Mouse (Mus musculus) limb, embryonic 13.5 days (tissue): ENCODE measurements around the gene P4ha2. TPM values are rescaled to one million over a fixed set of nuclear protein-coding genes. Genes with fewer than 3 reads are reported as not detected.

Source experiments
- ATAC-seq: fragments of 200-750 bp; cut with Nextera tagmentation; 2 replicates; pipeline ENCODE4 v1.8.0; 2017; ENCODE audit warnings: low read depth, moderate number of reproducible peaks, moderate TSS enrichment; ENCODE audit not compliant: low FRiP score
- H3K27ac ChIP-seq: fragments of 300-500 bp; sonication (generic); 2 replicates; pipeline ENCODE4 v1.5.1; 2015; ENCODE audit warnings: inconsistent platforms, mild to moderate bottlenecking, moderate library complexity
- H3K27me3 ChIP-seq: fragments of 300-500 bp; sonication (generic); 2 replicates; pipeline ENCODE4 v1.6.1; 2015; ENCODE audit warnings: mild to moderate bottlenecking, inconsistent platforms
- H3K36me3 ChIP-seq: fragments of 300-500 bp; sonication (generic); 2 replicates; pipeline ENCODE4 v1.6.1; 2015; ENCODE audit warnings: inconsistent platforms, mild to moderate bottlenecking, moderate library complexity
- H3K4me1 ChIP-seq: fragments of 300-500 bp; sonication (generic); 2 replicates; pipeline ENCODE4 v1.6.1; 2015; ENCODE audit warnings: inconsistent platforms
- H3K4me2 ChIP-seq: fragments of 300-500 bp; sonication (generic); replicated peaks from 2 replicates; pipeline ENCODE4 v1.6.1; 2015; ENCODE audit warnings: inconsistent platforms, mild to moderate bottlenecking, moderate library complexity
- H3K4me3 ChIP-seq: fragments of 300-500 bp; sonication (generic); 2 replicates; pipeline ENCODE4 v1.5.1; 2015; ENCODE audit warnings: moderate library complexity, mild to moderate bottlenecking, inconsistent platforms
- H3K9ac ChIP-seq: fragments of 300-500 bp; sonication (generic); 2 replicates; pipeline ENCODE4 v1.6.1; 2015; ENCODE audit warnings: mild to moderate bottlenecking, inconsistent platforms
- H3K9me3 ChIP-seq: fragments of 300-500 bp; sonication (generic); 2 replicates; pipeline ENCODE4 v1.6.1; 2016; ENCODE audit warnings: inconsistent platforms
- WGBS: fragments of 180-500 bp; shearing (Covaris S2); methylation state at CpG from one replicate; pipeline ENCODE4 v1.1.7; 2015; 5-methylcytosine and 5-hydroxymethylcytosine counted together
- polyA plus RNA-seq: library from polyadenylated mRNA; unstranded; fragments of >200 nt; fragmentation: Nextera tagmentation; extraction: Ambion mirVana; gene quantifications from 2 replicates; pipeline ENCODE4 v1.2.1, GENCODE M21; 2015

P4ha2 gene
- polyA plus RNA-seq, 1 experiment from 2014 or later, result 84.9 TPM

- Histone ChIP-seq H3K4me2 (peak overlapping the region; percentile 14), H3K27ac (peak overlapping the region; percentile 90), H3K9me3 (no peaks in the 10 kb centered on the region), H3K36me3 (peaks cover 32% of the 10 kb centered on the region), H3K4me1 (peaks cover 99% of the 10 kb centered on the region), H3K27me3 (no peaks in the 10 kb centered on the region), H3K9ac (0 out of 2 replicates have a peak overlapping the region, but pooled peaks have one; percentile 8), H3K4me3 (no peak overlapping the region)
- ATAC-seq, result no peak
- WGBS, result 54% methylated on average over 12 of the region's 12 CpGs
Measured at GRCm38 (mm10) chr11:54062086-54062752, 37.7 kb upstream of the P4ha2 start.

- Histone ChIP-seq H3K36me3 (peaks cover 32% of the 10 kb centered on the region), H3K4me2 (peak overlapping the region; percentile 14), H3K27ac (peak overlapping the region; percentile 90), H3K4me1 (peaks cover 99% of the 10 kb centered on the region), H3K9ac (0 out of 2 replicates have a peak overlapping the region, but pooled peaks have one; percentile 8), H3K4me3 (no peak overlapping the region), H3K9me3 (no peaks in the 10 kb centered on the region), H3K27me3 (no peaks in the 10 kb centered on the region)
- 55% methylated on average over 9 of the region's 9 CpGs for whole genome bisulfite sequencing
- ATAC-seq, result no peak
Measured at GRCm38 (mm10) chr11:54062753-54063471, 37.0 kb upstream of the P4ha2 start.

- Histone ChIP-seq H3K27ac (no peak overlapping the region), H3K27me3 (no peaks in the 10 kb centered on the region), H3K4me3 (no peak overlapping the region), H3K36me3 (peaks cover 32% of the 10 kb centered on the region), H3K4me1 (peaks cover 98% of the 10 kb centered on the region), H3K9ac (no peak overlapping the region), H3K4me2 (no peak overlapping the region), H3K9me3 (no peaks in the 10 kb centered on the region)
- no peak; the same call in 1 of the 2 replicates for ATAC-seq
- WGBS, result 70% methylated on average over 10 of the region's 10 CpGs
Measured at GRCm38 (mm10) chr11:54063472-54063775, 36.5 kb upstream of the P4ha2 start.

- Histone ChIP-seq H3K36me3 (peaks cover 28% of the 10 kb centered on the region), H3K4me1 (peaks cover 91% of the 10 kb centered on the region), H3K27me3 (no peaks in the 10 kb centered on the region), H3K27ac (no peak overlapping the region), H3K4me2 (no peak overlapping the region), H3K9me3 (no peaks in the 10 kb centered on the region), H3K9ac (no peak overlapping the region), H3K4me3 (no peak overlapping the region)
- no peak for ATAC-seq
- 83% methylated on average over 3 of the region's 3 CpGs for WGBS
Measured at GRCm38 (mm10) chr11:54064412-54064978, 35.4 kb upstream of the P4ha2 start.

GRCm38 (mm10) chr11:54065106-54065914, 34.6 kb upstream of the P4ha2 start:
- Histone ChIP-seq H3K27me3 (no peaks in the 10 kb centered on the region), H3K27ac (no peak overlapping the region), H3K9ac (no peak overlapping the region), H3K4me3 (no peak overlapping the region), H3K4me1 (peaks cover 89% of the 10 kb centered on the region), H3K36me3 (peaks cover 28% of the 10 kb centered on the region), H3K4me2 (0 out of 2 replicates have a peak overlapping the region, but pooled peaks have one; percentile 88), H3K9me3 (no peaks in the 10 kb centered on the region)
- no peak for ATAC-seq
- 88% methylated on average over 12 of the region's 12 CpGs for WGBS

- 91% methylated on average over 4 of the region's 4 CpGs for WGBS
- Histone ChIP-seq H3K9ac (no peak overlapping the region), H3K4me3 (no peak overlapping the region), H3K27ac (no peak overlapping the region), H3K4me1 (peaks cover 84% of the 10 kb centered on the region), H3K36me3 (peaks cover 28% of the 10 kb centered on the region), H3K27me3 (no peaks in the 10 kb centered on the region), H3K9me3 (no peaks in the 10 kb centered on the region), H3K4me2 (peak overlapping the region; percentile 88; the same call in 1 of the 2 replicates)
- ATAC-seq, result no peak
Measured at GRCm38 (mm10) chr11:54065915-54066178, 34.0 kb upstream of the P4ha2 start.

- ATAC-seq, result no peak
- Histone ChIP-seq H3K27ac (no peak overlapping the region), H3K9me3 (no peaks in the 10 kb centered on the region), H3K4me2 (peak overlapping the region; percentile 88), H3K4me1 (peaks cover 78% of the 10 kb centered on the region), H3K9ac (peak overlapping the region; percentile 90), H3K4me3 (peak overlapping the region; percentile 77), H3K36me3 (peaks cover 27% of the 10 kb centered on the region), H3K27me3 (no peaks in the 10 kb centered on the region)
- 57% methylated on average over 5 of the region's 5 CpGs for WGBS
Measured at GRCm38 (mm10) chr11:54066400-54066799, 33.5 kb upstream of the P4ha2 start.

- H3K36me3 ChIP-seq, result peaks cover 16% of the 10 kb centered on the region
- WGBS, result 7% methylated on average over 12 of the region's 12 CpGs
- H3K4me1 ChIP-seq, result peaks cover 76% of the 10 kb centered on the region
- H3K9me3 ChIP-seq, result no peaks in the 10 kb centered on the region
- peak overlapping the region; percentile 88 for H3K4me2 ChIP-seq
- peak overlapping the region; percentile 93 for H3K27ac ChIP-seq
- no peaks in the 10 kb centered on the region for H3K27me3 ChIP-seq
- peak; percentile 48 for ATAC-seq
- peak overlapping the region; percentile 77 for H3K4me3 ChIP-seq
- peak overlapping the region; percentile 90 for H3K9ac ChIP-seq
Measured at GRCm38 (mm10) chr11:54067318-54067995, 32.4 kb upstream of the P4ha2 start.

- peak overlapping the region; percentile 90 for H3K9ac ChIP-seq
- peak overlapping the region; percentile 88 for H3K4me2 ChIP-seq
- peak overlapping the region; percentile 93 for H3K27ac ChIP-seq
- peak overlapping the region; percentile 77 for H3K4me3 ChIP-seq
- no peaks in the 10 kb centered on the region for H3K27me3 ChIP-seq
- ATAC-seq, result no peak
- no peaks in the 10 kb centered on the region for H3K9me3 ChIP-seq
- peaks cover 74% of the 10 kb centered on the region for H3K4me1 ChIP-seq
- 6% methylated on average over 4 of the region's 4 CpGs for WGBS
- peaks cover 15% of the 10 kb centered on the region for H3K36me3 ChIP-seq
Measured at GRCm38 (mm10) chr11:54067996-54068519, 31.8 kb upstream of the P4ha2 start.

- H3K4me2 ChIP-seq, result peak within 1 kb of the TSS; percentile 88
- WGBS, result under 1% methylated on average over 60 of the region's 61 CpGs
- H3K4me3 ChIP-seq, result peak within 1 kb of the TSS; percentile 77
- H3K9ac ChIP-seq, result peak within 1 kb of the TSS; percentile 90
- ATAC-seq, result peak; percentile 77
- peaks cover 9% of the 10 kb centered on the region for H3K36me3 ChIP-seq
- no peaks in the 10 kb centered on the region for H3K27me3 ChIP-seq
- H3K27ac ChIP-seq, result peak within 1 kb of the TSS; percentile 93
- H3K9me3 ChIP-seq, result no peaks in the 10 kb centered on the region
- H3K4me1 ChIP-seq, result peaks cover 71% of the 10 kb centered on the region
Measured at GRCm38 (mm10) chr11:54068520-54069371, 31.1 kb upstream of the P4ha2 start, which contains the start of gene Pdlim4. Pdlim4 (minus strand) TSS chr11:54069014.
